Mouse (Mus musculus): Measurements from ENCODE around the gene Zfp618.

Zfp618 gene

DNA sequence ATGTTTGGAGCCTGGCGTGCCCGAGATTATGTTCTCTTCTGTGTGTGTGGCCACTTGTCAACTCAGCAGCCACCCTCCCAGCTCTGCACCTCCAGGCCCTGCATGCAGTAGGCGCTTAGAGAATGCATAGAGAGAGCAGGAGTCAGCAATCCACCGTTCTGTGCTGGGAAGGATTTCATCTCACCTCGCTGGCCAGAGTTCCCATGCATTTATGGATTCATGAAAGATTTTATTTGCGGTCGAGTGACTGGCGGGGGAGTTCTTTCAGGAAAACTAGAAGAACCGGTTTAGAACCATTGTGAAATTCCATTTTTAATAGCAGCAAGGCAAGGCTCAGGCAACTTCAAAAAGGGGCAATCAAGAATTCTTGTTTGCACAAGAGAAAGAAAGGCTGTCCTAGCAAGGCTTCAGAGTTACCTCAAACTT, 67.2 kb downstream of the Zfp618 start:
- DNase-seq (ENCODE audit: low spot score): peak; percentile 27

DNA sequence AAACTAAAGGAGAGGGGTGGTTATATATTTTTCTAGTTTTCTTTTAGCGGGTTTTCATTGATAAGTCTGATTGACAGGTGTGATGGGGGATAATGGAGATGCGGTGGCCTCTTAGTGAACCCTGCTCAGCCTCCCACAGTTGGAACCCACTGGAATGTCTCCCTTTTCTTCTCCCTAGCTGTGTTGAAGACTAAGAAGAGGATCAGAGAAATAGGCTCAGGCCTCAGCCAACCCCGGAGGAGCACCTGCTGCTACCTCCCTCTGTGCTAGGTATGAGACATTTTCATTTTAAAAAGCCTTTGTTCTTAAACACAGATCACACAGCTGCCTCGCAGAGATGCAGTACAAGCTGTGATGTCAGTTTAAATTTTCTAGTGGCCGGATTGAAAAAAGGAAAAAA, 68.4 kb downstream of the Zfp618 start:
- peak; percentile 25 for DNase-seq (ENCODE audit: low spot score)

DNA sequence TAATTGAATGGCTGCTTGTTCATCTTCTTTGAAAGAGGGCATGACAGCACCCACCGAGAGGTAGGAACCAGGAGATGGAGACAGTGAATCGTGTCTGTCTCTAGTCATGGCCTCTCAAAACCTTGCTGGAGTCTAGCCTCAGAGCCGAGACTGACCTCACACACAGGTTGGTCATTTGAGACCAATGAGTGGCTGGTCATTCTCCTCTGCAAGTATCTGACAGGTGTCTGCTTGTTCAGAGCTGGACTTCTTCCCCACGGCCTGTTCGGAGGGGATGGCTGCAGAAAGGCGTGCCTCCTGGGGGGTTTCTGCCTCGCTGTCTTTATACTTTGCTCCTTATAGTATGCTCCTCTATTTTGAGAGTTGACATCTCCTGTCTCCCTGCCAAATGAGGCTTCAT, 70.6 kb downstream of the Zfp618 start:
- DNase-seq (ENCODE audit: low spot score): no peak

DNA sequence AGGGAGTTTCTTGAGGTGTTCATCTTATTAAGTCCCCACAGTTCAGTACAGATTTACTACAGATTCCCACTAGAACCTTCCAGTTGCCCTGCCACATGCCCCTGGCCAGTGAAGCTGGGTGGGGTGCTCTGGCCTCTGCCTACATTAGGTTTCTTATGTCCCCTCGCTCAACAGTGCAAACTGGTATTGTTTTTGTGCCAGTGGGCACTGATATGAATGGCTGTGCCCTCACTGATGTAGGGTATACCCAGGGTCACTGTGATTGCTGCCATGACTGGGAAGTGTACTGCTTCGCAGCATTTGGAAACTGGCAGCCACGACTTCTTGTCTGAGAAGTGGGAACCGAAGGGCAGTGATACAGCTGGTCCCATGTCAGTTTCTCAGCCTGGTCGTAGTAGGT, 71.4 kb downstream of the Zfp618 start:
- peak; percentile 27 for DNase-seq (ENCODE audit: low spot score)

DNA sequence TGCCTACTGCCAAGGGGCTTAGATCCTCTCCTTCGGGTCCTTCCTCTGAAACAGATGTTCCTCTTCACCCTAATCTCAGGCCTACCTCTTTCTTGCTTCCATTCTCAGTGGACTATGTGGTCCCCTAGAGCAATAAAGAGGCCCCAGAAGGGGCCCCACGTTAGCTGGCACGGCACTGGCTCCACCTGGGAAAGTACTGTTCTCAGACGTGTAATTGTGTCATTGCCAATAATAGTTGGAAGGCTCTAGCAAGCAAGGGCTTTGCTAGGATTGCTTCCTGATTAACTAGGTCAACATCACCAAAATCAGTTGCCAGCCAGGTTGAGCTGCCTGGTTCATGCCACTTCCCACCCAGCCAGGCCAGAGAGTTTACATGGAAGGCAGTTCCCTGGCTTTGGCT, 72.2 kb downstream of the Zfp618 start:
- DNase-seq (ENCODE audit: low spot score): peak; percentile 29

DNA sequence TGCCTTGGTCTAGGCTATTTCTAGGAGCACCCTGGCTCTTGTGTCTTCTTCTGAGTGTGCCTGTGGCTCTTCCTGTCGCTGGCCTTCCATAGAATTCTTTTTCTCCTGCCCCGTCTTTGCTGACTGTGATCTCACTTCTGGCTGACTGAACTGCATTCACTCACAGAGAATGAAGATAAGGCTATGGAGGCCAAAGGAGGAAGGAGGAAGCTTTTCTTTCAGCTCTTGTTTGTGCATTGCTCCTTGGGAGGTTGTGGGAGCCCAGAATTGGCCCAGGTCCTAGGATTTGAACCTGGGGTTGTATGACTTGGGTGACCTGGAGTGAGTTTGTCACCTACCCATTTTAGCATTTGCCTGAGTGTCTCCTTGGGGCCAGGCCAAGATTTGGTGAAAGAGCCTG, 72.9 kb downstream of the Zfp618 start:
- peak; percentile 37 for DNase-seq (ENCODE audit: low spot score)

DNA sequence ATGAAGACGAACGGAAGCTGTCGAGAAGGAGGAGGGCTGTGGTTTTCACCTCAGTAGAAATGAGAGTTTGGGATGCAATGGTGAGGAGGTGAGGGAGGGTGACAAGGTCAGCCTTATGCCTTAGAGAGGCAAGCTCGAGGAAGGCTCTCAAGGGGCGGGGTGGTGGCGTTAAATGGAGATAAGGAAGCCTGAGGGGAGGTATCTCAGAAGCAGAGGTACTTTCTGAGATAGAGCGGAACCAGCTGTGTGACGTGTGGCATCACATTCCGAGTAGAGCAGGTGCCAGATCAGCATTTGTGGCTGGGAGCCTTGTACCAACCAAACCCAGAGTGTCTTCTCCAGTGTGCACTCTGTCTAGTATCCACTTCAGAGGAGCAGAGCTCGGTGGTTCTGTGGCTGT, 73.6 kb downstream of the Zfp618 start:
- peak; percentile 31 for DNase-seq (ENCODE audit: low spot score)

DNA sequence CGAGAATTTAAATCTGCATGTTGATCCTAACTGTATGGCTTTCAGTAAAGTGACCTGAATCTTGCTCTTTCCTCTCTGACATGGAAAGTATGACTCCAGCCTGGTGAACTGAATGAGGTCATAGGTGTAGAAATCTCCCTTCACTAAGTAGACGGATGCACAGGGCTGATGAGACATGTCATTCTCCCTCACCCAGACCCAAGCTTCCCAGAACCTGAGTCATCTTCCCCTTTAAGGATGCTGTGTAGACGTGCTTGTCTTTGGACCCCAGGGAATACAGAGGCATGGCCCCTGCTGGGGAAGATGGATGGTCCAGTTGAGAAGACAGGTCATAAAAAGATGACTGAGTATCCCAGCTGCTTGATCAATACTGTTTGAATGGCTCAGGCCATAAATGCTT, 83.2 kb downstream of the Zfp618 start:
- DNase-seq (ENCODE audit: low spot score): peak; percentile 23

DNA sequence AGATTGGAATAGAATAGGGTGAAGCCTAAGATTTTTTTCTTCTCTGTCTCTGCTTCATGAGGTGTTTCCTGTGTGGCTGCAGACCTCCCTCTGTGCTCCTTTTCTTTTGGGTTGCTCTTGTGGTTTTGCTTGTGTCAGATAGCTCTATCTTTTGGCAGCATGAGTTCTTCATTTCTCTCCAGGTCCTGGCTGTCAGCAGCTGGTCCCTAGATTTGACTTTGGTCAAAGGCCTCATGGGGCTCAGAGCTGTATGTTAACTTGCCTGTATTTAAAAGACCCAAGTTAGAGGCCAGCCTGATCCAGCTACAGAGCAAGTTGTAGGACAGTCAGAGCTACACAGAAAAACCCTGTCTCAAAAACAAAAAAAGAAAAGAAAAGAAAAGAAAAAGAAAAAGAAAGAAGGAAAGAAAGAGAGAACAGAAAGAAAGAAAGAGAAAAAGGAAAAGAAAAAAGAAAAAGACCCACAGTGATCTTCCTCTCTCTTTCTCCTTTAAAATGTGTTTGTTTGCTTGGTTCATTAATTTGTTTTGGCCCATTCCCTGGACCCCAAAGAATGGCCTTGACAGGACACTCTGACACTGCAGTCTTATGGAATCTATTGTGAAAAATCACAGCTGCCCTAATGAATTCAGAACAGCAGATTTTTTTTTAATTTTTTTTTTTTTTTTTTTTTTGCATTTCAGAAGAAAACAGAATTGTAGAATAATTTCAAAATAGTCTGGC, 84.4 kb downstream of the Zfp618 start:
- peak; percentile 14 for DNase-seq (ENCODE audit: low spot score)

DNA sequence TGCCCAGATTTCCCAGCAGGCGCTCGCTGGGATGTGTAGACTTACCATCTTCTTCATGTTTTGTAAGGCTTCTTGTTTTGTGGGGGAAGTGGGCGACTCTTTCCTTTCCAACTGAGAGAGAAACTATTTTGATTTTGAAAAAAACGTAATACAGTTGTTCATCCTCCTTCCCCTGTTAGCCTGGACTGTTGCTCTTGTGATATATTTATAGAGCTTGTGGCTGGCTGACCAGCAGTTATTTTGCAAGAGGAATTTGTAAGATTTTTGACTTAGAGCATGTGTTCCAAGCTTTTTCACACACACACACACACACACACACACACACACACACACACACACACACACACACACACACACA, 84.9 kb downstream of the Zfp618 start:
- peak; percentile 18 for DNase-seq (ENCODE audit: low spot score)

DNA sequence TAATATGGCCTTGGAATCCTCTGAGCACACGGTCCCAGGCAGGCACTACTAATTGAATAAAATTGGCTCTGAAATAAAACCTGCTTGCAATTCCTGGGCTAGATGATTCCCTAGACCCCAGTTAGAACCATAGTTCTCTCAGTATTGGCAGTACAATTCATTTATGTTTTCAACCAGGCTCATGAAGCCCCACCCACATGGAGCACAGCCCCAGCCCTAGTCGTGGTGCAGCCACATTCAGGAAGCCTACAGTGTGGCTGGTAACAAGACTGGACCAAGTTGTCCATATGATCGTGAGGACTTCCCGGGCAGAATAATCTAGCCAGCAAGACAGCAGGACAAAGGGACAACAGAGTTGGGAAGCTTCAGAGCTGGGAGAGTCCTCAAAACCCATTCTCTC, 85.6 kb downstream of the Zfp618 start:
- DNase-seq (ENCODE audit: low spot score): peak; percentile 37

DNA sequence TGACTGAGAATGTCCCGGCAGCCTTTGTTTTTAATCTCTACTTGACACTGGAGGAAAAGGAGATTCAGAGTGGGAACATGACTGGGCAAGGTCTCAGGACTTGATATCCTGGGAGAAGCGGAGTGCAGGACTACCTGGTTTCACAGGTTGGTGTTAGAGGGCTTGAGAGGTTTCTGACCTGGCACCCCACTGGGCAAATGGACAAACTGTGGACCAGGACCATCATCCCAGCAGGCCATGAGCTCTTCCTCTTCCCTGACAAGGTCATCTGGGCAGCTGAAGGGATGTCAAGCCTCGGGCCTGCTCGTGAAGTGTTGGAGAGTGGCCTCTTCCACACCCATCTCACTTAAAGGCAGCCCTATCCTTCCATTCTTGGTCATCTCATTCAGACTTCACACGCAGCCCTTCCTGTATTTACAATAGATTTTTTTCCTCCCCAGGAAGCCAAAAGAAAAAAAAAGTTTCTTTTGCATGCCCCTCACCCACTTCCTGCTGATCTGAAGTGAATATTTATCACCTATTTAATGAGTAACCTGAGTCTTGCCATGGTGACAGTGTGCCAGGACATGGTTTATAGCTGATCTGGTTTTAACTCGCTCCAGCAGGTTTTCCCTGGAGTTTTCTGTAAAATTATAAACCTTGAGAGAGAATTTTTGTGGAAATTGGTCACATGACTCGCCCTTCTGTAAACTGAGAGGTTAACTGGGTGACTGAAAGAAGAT, 86.7 kb downstream of the Zfp618 start:
- peak; percentile 33 for DNase-seq (ENCODE audit: low spot score)

DNA sequence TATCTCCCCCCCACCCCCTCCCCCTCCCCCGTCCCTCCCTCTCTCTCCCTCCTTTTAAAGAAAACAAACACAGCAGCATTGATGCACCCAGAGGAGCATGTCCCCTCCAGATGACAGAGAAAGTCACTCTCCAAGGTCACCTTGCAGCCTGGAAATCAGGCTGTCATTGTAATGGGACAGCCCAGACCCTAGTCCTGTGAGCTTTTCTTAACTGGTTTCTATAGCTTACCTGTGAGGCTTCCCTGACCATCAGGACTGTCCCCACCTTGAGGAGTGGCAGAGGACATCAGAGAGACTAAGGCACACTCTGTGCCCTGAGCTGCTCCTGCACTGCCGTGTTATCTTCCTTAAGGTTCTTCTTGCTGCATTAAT, 87.3 kb downstream of the Zfp618 start:
- DNase-seq (ENCODE audit: low spot score): peak; percentile 27

DNA sequence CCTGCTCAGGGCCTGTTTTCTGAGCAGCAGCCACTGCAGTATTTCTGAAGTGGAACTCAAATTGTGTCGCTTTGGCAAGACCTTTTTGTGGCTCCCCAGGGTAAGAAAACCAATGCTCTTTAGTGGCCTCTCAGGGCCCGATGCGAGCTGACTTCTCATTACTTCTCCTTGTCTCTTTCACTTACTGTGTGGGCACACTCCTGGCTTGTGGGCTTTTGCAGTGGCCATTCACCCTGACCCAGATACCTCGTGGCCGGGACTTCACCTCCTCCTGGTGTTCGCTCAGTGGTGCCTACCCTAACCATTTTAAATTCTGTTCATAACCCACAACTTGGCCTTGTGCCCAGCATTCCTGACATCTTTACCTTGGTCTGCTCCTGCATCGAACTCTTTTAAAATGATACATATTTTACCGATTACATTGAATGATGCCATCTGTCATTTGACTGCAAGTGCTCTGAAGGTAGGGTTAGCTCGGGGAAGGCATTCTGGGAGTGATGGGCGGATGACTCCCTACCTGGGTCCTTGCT, 89.9 kb downstream of the Zfp618 start:
- peak; percentile 45 for DNase-seq (ENCODE audit: low spot score)

DNA sequence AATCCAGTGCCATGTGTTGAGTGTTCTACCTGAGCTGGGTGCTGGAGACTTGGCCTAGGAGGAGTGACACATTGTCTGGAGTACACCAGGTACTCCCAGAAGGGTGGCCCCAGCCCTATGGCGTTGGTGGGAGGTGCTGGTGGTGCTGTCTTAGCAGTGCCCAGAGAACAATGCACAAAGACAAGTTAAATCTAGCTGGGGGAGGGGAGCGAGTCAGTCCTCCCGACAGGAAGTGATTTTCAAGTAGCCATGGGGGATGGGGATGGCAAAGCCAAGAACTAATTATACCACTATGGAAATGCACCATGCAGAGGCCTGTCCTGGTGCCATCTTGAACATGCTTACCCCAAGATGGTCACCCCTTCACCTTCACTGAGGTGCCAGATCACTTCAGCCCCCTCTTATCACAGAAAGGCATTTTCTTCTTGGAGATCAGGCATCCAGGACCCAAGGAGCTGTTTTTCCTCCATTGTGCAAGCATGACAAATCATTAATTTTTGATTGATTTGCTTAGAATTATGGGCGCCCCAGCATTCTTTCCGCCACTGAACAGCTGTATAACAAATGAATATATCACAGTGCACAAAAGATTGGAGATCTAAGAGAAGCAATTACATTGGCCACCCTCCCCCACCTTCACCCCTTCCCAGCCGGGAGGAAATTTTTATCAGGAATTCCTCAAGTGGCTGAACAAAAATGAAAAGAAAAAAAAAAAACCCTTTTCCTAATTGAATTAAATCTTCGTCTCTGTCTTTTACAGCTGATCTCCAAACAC, 91.5 kb downstream of the Zfp618 start:
- peak; percentile 37 for DNase-seq (ENCODE audit: low spot score)

DNA sequence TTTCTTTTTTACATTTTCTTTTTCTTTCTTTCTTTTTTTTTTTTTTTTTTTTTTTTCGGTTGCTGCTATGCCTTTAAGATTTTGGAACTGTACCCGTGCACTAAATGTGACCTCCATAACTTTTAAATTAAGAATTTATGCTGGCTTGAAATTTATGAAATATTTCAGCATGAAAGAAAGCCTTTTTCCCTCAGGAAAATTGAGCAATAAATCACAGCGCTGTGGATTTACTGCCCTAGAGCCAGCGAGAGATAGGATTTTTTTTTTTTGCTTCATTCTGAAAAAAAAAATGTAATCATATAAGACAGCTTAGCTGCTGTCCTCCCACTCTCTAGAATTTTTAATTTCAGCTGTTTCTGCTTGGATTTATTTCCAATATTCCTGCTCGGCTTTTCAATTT, 92.2 kb downstream of the Zfp618 start:
- no peak for DNase-seq (ENCODE audit: low spot score)

DNA sequence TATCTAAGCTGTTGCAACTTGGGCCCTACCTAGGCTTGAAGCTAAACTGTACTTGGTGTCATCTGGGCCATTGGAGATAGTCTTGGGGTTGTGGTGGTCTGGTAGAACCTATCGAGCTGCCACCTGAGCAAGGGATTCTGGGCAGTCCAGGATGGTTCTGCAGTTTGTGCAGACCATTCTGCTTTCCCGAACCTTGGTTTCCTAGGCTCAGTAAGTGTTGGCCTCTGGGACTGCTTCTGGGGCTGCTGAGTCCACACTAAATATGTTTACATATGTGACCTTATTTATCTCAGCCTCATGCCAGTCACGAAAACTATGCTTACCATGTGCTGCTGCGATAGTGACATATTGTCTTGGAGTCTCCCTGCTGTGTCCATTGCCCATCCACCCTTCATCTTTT, 93.3 kb downstream of the Zfp618 start:
- DNase-seq (ENCODE audit: low spot score): no peak

DNA sequence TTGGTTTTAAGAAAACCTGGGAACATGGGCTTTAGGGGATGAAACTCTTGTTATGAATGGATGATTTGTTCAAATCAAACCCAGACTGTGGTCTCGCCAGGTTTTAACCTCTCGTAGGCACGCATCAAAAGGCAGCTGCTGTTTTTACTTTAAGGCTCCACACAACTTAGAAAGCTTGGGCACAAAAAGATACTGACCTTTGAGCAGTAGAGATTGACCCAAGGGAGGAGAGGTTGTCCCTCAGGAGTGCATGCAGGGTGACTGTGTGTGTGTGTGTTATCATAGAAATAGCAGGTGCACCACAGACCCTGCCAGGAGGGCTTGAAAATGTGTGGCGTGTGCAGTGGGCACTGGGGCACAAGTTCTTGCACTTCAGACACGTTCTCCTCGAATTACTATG, 95.0 kb downstream of the Zfp618 start:
- DNase-seq (ENCODE audit: low spot score): peak; percentile 21

DNA sequence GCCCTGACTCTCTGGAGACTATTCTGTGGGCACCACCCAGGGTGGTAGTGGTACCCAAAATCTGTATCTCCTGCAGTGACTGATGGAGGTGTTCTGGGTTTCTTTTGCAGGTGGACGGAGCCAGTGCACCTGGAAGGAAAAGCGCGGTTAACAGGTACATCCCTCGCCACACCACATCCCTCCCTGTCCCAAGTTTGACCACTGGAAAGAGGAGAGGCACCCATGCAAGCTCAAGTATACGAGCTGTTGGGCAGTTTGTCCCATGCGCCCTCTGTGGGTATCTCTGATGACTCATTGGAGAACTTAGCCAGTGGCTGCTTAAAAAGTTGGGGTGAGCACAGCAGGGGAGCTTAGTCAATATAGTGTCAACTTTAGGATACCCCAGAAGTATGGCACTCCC, 96.0 kb downstream of the Zfp618 start:
- DNase-seq (ENCODE audit: low spot score): peak; percentile 28

DNA sequence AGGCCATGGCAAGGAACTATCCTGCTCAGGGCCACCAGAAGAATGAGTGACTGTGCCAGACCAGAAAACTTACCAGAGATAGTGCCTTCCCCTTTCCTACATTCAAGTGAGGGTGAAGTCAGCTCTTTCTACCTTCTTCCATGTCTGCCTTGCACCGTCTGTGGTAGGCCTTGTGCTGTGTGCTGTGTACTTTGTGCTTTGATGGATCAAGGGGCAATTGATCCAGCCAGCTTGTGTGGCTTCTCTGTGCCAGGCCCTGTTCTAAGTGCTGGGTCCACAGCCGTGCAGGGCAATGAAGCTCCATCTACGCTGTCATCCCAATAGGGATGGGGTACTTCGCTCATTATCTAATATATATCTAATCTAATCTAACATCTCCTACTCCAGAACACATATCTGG, 98.0 kb downstream of the Zfp618 start:
- DNase-seq (ENCODE audit: low spot score): peak; percentile 19

DNA sequence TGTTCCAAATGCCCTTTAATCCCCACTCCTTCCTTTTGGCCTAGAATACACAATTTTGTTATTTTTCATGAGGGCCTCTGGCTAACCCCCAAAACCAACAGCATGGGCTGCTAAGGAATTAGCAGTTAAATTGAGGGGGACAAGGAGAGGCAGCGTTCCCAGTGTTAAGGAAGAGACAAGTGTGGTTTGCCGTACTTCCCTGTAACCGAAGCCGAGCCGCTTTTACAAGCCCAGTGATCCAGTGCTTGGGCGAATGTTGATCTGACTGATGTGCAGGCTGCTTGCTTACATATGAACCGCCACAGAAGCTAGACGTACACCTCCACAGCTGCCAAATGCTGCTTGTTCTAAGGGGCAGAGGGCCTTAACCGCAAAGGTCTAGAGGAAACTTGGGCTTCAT, 99.5 kb downstream of the Zfp618 start:
- peak; percentile 37 for DNase-seq (ENCODE audit: low spot score)

DNA sequence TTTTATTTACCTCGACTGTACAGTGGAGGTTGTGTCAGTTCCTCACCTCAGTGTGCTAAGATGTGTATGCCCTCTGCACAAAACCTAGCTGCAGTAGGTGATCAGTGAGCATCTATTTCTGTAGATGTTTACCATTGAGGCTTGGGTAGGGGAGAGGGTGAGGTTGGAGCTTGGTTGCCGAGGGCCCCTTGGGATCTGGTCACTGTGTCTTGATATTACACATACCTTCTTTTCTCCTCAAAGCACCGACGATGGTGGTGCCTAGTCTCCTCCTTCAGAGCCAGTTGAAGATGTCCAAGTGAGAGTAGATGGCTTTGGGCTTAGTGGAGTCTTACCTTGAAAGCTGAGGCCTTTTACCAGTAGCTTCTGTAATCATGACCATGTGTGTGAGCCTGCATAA, 101.4 kb downstream of the Zfp618 start:
- DNase-seq (ENCODE audit: low spot score): peak; percentile 37

DNA sequence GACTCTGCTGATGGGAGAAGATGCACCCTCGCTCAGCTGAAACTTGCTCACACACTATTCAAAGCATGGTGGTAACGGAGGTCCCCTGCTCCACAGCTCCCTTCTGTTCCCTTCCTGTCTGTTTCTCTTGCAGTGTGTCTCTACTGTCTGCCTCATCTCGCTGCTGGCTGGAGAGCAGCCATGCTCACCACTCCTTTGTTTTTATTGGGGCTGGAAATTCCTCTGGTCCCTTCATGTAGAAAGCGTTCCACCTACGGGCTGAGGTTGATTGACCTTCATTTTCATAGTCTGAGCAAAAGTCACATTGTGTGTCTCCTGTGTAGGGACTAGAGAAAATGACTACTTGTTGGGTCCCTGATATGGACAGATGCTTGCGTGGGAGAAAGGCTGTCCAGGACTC, 102.4 kb downstream of the Zfp618 start:
- peak; percentile 34 for DNase-seq (ENCODE audit: low spot score)
